In the genomic region with DNA sequence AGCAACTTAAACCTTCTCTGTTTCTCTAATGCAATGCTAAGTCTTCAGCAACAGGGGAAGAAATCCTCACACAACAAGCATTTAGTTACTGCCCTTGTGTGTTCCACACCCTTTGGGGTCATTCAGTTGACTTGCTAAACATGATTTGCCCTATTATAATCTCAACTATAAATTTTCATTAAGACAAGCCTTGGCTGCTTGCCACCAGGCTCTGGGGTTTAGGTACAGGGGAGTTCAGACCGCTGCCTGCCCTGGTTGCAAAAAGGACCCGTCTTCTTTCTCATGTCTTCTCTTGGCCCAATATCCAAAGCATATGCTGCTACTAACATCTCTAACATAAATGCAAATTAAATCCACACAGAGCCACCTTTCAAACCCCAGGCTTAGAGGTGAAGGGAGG, we compare ENCODE assay signal across 16 mouse cellular contexts. TPM values are rescaled to one million over a fixed set of nuclear protein-coding genes. Genes with fewer than 3 reads are reported as not detected.
DNase-seq lines count a peak whose midpoint lies in the region; ATAC-seq lines count a peak whose summit lies in the region.
"Had no signal": no experiment of that assay in that cellular context is flagged by ENCODE, and none has a peak within 500 bp of the region (broad histone marks: within the 10 kb centered on the region; RNA-seq: fewer than 3 reads in every experiment).

No protein-coding gene starts in this region.

- 52% methylated on average over 2 of the region's 2 CpGs for WGBS in embryonic facial prominence, embryonic 12.5 days
- 88% methylated on average over 2 of the region's 2 CpGs for WGBS in embryonic facial prominence, embryonic 10.5 days
- 58% methylated on average over 2 of the region's 2 CpGs for WGBS in lung, embryonic 16.5 days
- WGBS in intestine, embryonic 15.5 days, result 58% methylated on average over 2 of the region's 2 CpGs
- WGBS in stomach, embryonic 16.5 days, result 29% methylated on average over 2 of the region's 2 CpGs

- H3K36me3 ChIP-seq in embryonic facial prominence, embryonic 12.5 days, result peaks cover 68% of the 10 kb centered on the region
- H3K36me3 ChIP-seq in embryonic facial prominence, embryonic 10.5 days (replicated peaks), result peaks cover 99% of the 10 kb centered on the region
- peaks cover 69% of the 10 kb centered on the region for H3K36me3 ChIP-seq in lung, embryonic 16.5 days (ENCODE audit: control insufficient read depth, insufficient read depth, low read length)
- peaks cover 36% of the 10 kb centered on the region for H3K36me3 ChIP-seq in intestine, embryonic 15.5 days
- H3K36me3 ChIP-seq in stomach, embryonic 16.5 days (ENCODE audit: control insufficient read depth, insufficient read depth, low read length), result peaks cover 26% of the 10 kb centered on the region

- no peak overlapping the region for H3K4me3 ChIP-seq in embryonic facial prominence, embryonic 12.5 days
- H3K4me3 ChIP-seq in embryonic facial prominence, embryonic 10.5 days, result no peak overlapping the region
- H3K4me3 ChIP-seq in lung, embryonic 16.5 days (ENCODE audit: low read length), result no peak overlapping the region
- H3K4me3 ChIP-seq in intestine, embryonic 15.5 days (replicated peaks), result no peak overlapping the region
- H3K4me3 ChIP-seq in stomach, embryonic 16.5 days (replicated peaks; ENCODE audit: low read length), result no peak overlapping the region
- H3K4me3 ChIP-seq: heart, embryonic 13.5 days; hindbrain, embryonic 10.5 days; megakaryocyte, embryonic 14.5 days had no signal

- no peak overlapping the region for H3K9ac ChIP-seq in embryonic facial prominence, embryonic 12.5 days
- H3K9ac ChIP-seq in lung, embryonic 16.5 days (ENCODE audit: low read length), result no peak overlapping the region
- H3K9ac ChIP-seq in intestine, embryonic 15.5 days, result no peak overlapping the region
- H3K9ac ChIP-seq in stomach, embryonic 16.5 days (ENCODE audit: low read length), result no peak overlapping the region
- H3K9ac ChIP-seq: heart, embryonic 13.5 days; liver, embryonic 14.5 days had no signal

- 0 out of 2 replicates have a peak overlapping the region, but pooled peaks have one; percentile 82 for H3K27ac ChIP-seq in embryonic facial prominence, embryonic 12.5 days
- no peak overlapping the region for H3K27ac ChIP-seq in embryonic facial prominence, embryonic 10.5 days (replicated peaks)
- H3K27ac ChIP-seq in lung, embryonic 16.5 days (ENCODE audit: low read length), result peak overlapping the region; percentile 55
- peak overlapping the region; percentile 80 for H3K27ac ChIP-seq in intestine, embryonic 15.5 days
- peak overlapping the region; percentile 91 for H3K27ac ChIP-seq in stomach, embryonic 16.5 days (ENCODE audit: low read length)
- H3K27ac ChIP-seq: hindbrain, embryonic 10.5 days; liver, embryonic 14.5 days had no signal

- no peak for ATAC-seq in embryonic facial prominence, embryonic 12.5 days (ENCODE audit: insufficient number of reproducible peaks, insufficient read depth, low FRiP score, low TSS enrichment)
- no peak for ATAC-seq in lung, embryonic 16.5 days (ENCODE audit: low read depth)
- ATAC-seq in intestine, embryonic 15.5 days, result no peak
- 0 out of 2 replicates have a peak, but pooled peaks have one; percentile 0 for ATAC-seq in stomach, embryonic 16.5 days (ENCODE audit: insufficient read depth, low FRiP score)

- H3K4me1 ChIP-seq in embryonic facial prominence, embryonic 12.5 days, result peaks cover 65% of the 10 kb centered on the region
- peaks cover 63% of the 10 kb centered on the region for H3K4me1 ChIP-seq in embryonic facial prominence, embryonic 10.5 days
- peaks cover 64% of the 10 kb centered on the region for H3K4me1 ChIP-seq in lung, embryonic 16.5 days (replicated peaks; ENCODE audit: control insufficient read depth, insufficient read depth, low read length)
- H3K4me1 ChIP-seq in intestine, embryonic 15.5 days (replicated peaks), result peaks cover 51% of the 10 kb centered on the region
- peaks cover 58% of the 10 kb centered on the region for H3K4me1 ChIP-seq in stomach, embryonic 16.5 days (ENCODE audit: control insufficient read depth, insufficient read depth, low read length)

- DNase-seq in embryonic facial prominence, embryonic 10.5 days (ENCODE audit: low spot score), result no peak
- no peak for DNase-seq in lung, postnatal 25 days (ENCODE audit: low spot score)
- no peak for DNase-seq in layer of hippocampus, adult 9-11 months
- no peak for DNase-seq in right cerebral cortex, postnatal 10 days (ENCODE audit: low spot score in 2 of 2)
- DNase-seq: B cell, adult 2 months; cerebellum, postnatal 36 days; gastrocnemius, postnatal 14 days; kidney, postnatal 36 days had no signal

- no peak overlapping the region for H3K4me2 ChIP-seq in embryonic facial prominence, embryonic 12.5 days (replicated peaks)
- H3K4me2 ChIP-seq in lung, embryonic 16.5 days (ENCODE audit: low read depth, low read length), result no peak overlapping the region
- no peak overlapping the region for H3K4me2 ChIP-seq in intestine, embryonic 15.5 days (replicated peaks)
- no peak overlapping the region for H3K4me2 ChIP-seq in stomach, embryonic 16.5 days (ENCODE audit: low read depth, low read length)
- H3K4me2 ChIP-seq: heart, embryonic 13.5 days had no signal

- no peaks in the 10 kb centered on the region for H3K27me3 ChIP-seq in embryonic facial prominence, embryonic 12.5 days
- no peaks in the 10 kb centered on the region for H3K27me3 ChIP-seq in embryonic facial prominence, embryonic 10.5 days (replicated peaks; ENCODE audit: low read depth, poor library complexity, severe bottlenecking)
- no peaks in the 10 kb centered on the region for H3K27me3 ChIP-seq in lung, embryonic 16.5 days (ENCODE audit: control insufficient read depth, insufficient read depth, low read depth, low read length)
- no peaks in the 10 kb centered on the region for H3K27me3 ChIP-seq in intestine, embryonic 15.5 days (replicated peaks)
- no peaks in the 10 kb centered on the region for H3K27me3 ChIP-seq in stomach, embryonic 16.5 days (ENCODE audit: control insufficient read depth, insufficient read depth, low read length)
- H3K27me3 ChIP-seq: heart, embryonic 13.5 days; megakaryocyte, embryonic 14.5 days had no signal

- H3K9me3 ChIP-seq in embryonic facial prominence, embryonic 12.5 days, result no peaks in the 10 kb centered on the region
- no peaks in the 10 kb centered on the region for H3K9me3 ChIP-seq in embryonic facial prominence, embryonic 10.5 days
- no peaks in the 10 kb centered on the region for H3K9me3 ChIP-seq in lung, embryonic 16.5 days (ENCODE audit: control insufficient read depth, low read length)
- no peaks in the 10 kb centered on the region for H3K9me3 ChIP-seq in intestine, embryonic 15.5 days
- no peaks in the 10 kb centered on the region for H3K9me3 ChIP-seq in stomach, embryonic 16.5 days (replicated peaks; ENCODE audit: control insufficient read depth, low read length)
- H3K9me3 ChIP-seq: heart, embryonic 13.5 days; hindbrain, embryonic 10.5 days; megakaryocyte, embryonic 14.5 days had no signal

RNA-seq across cellular contexts. Expression of a gene that starts 27.0 kb away (rescaled TPM):
- polyA plus RNA-seq in embryonic facial prominence, embryonic 12.5 days (2016; fragmentation: Nextera tagmentation; extraction: Ambion mirVana), result 21.8 and 23.7 TPM in 2 replicates
- 22.9 and 25.3 TPM in 2 replicates for polyA plus RNA-seq in embryonic facial prominence, embryonic 10.5 days (2016; fragmentation: Nextera tagmentation; extraction: Ambion mirVana)
- 26.7 and 27.8 TPM in 2 replicates for polyA plus RNA-seq in lung, embryonic 16.5 days (2015; fragmentation: Nextera tagmentation; extraction: Ambion mirVana)
- 17.1 and 17.7 TPM in 2 replicates for polyA plus RNA-seq in intestine, embryonic 15.5 days (2015; fragmentation: Nextera tagmentation; extraction: Ambion mirVana)
- 21.9 and 22.0 TPM in 2 replicates for polyA plus RNA-seq in stomach, embryonic 16.5 days (2015; fragmentation: Nextera tagmentation; extraction: Ambion mirVana)

RNA-seq across cellular contexts. Expression of a gene that starts 49.3 kb away (rescaled TPM):
- 24.9 and 29.2 TPM in 2 replicates for polyA plus RNA-seq in embryonic facial prominence, embryonic 12.5 days (2016; fragmentation: Nextera tagmentation; extraction: Ambion mirVana)
- polyA plus RNA-seq in embryonic facial prominence, embryonic 10.5 days (2016; fragmentation: Nextera tagmentation; extraction: Ambion mirVana), result 33.0 and 33.5 TPM in 2 replicates
- 33.4 and 34.2 TPM in 2 replicates for polyA plus RNA-seq in lung, embryonic 16.5 days (2015; fragmentation: Nextera tagmentation; extraction: Ambion mirVana)
- polyA plus RNA-seq in intestine, embryonic 15.5 days (2015; fragmentation: Nextera tagmentation; extraction: Ambion mirVana), result 30.5 and 34.1 TPM in 2 replicates
- 28.5 and 31.1 TPM in 2 replicates for polyA plus RNA-seq in stomach, embryonic 16.5 days (2015; fragmentation: Nextera tagmentation; extraction: Ambion mirVana)
